In the genomic region with DNA sequence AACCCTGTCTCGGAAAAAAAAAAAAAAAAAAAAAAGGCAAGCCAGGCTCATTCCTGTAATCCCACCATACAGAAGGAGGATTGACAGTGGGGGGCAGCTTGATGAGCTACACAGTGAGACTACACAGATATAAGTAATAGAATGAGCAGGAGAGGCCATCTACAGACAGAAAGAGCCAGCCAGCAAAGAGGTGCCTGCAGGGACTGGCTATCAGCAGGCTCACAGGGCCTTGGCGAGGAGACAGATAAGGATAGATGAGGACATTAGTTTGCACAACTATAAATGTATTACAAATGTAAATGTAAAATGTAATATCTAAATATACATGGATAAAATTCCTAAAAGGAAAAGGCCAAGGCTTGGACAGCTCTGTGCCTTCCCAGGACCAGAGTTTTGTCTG, we compare ENCODE assay signal across 21 mouse cellular contexts. TPM values are rescaled to one million over a fixed set of nuclear protein-coding genes. Genes with fewer than 3 reads are reported as not detected.
A peak's percentile ranks its signal among the peaks of the same experiment; 100 is the strongest.
DNase-seq lines count a peak whose midpoint lies in the region; ATAC-seq and TF ChIP-seq lines count a peak whose summit lies in the region.
"Had no signal": no experiment of that assay in that cellular context is flagged by ENCODE, and none has a peak within 500 bp of the region (broad histone marks: within the 10 kb centered on the region; RNA-seq: fewer than 3 reads in every experiment).

No protein-coding gene starts in this region.

- H3K4me3 ChIP-seq in liver, embryonic 11.5 days (ENCODE audit: low read depth, low read length): no peak overlapping the region
- no peak overlapping the region for H3K4me3 ChIP-seq in liver, embryonic 15.5 days (replicated peaks)
- H3K4me3 ChIP-seq in lung, postnatal 0 days (ENCODE audit: low read depth, low read length): no peak overlapping the region
- no peak overlapping the region for H3K4me3 ChIP-seq in cerebellum, adult 2 months (replicated peaks; ENCODE audit: insufficient read depth, low read depth, low read length)
- H3K4me3 ChIP-seq: embryonic facial prominence, embryonic 13.5 days; forebrain, embryonic 10.5 days; heart, embryonic 10.5 days; heart, embryonic 15.5 days; hindbrain, embryonic 13.5 days had no signal

- H3K9ac ChIP-seq in liver, embryonic 11.5 days (ENCODE audit: low read depth, low read length): no peak overlapping the region
- no peak overlapping the region for H3K9ac ChIP-seq in liver, embryonic 15.5 days
- H3K9ac ChIP-seq in lung, postnatal 0 days (replicated peaks; ENCODE audit: low read depth): no peak overlapping the region
- H3K9ac ChIP-seq: embryonic facial prominence, embryonic 13.5 days; heart, embryonic 15.5 days; hindbrain, embryonic 13.5 days had no signal

- peak; percentile 80 for ATAC-seq in liver, embryonic 11.5 days (replicated peaks; ENCODE audit: low FRiP score)
- peak; percentile 64 for ATAC-seq in liver, embryonic 15.5 days (ENCODE audit: insufficient read depth)
- ATAC-seq in megakaryocyte-erythroid progenitor cell, adult 5-6 weeks (replicated peaks; ENCODE audit: low FRiP score, low TSS enrichment, poor library complexity, severe bottlenecking): peak; percentile 82
- ATAC-seq in lung, postnatal 0 days: no peak
- ATAC-seq: activated CD4-positive, CD25-positive, alpha-beta regulatory T cell, adult 4 months; forebrain, embryonic 14.5 days; hindbrain, postnatal 0 days; Patski had no signal

- no peak for TF ChIP-seq POLR2A in cerebellum, adult 2 months (IDR thresholded peaks at IDR 0.05; ENCODE audit: borderline replicate concordance, insufficient read depth, low read length)

- TF ChIP-seq EP300 in lung, postnatal 0 days (IDR thresholded peaks at IDR 0.05): no peak

- no peaks in the 10 kb centered on the region; the same call in 1 of the 2 replicates for H3K9me3 ChIP-seq in liver, embryonic 11.5 days (ENCODE audit: control insufficient read depth, low read length)
- peaks cover 7% of the 10 kb centered on the region; the same call in 1 of the 2 replicates for H3K9me3 ChIP-seq in liver, embryonic 15.5 days (replicated peaks)
- H3K9me3 ChIP-seq in lung, postnatal 0 days (ENCODE audit: low read length): no peaks in the 10 kb centered on the region
- H3K9me3 ChIP-seq: hindbrain, embryonic 13.5 days had no signal

- no peak for TF ChIP-seq CTCF in lung, postnatal 0 days (IDR thresholded peaks at IDR 0.05)
- no peak for TF ChIP-seq CTCF in cerebellum, adult 2 months (IDR thresholded peaks at IDR 0.05; ENCODE audit: borderline replicate concordance, insufficient read depth, low read depth, low read length)

- no peak overlapping the region for H3K4me2 ChIP-seq in liver, embryonic 11.5 days
- H3K4me2 ChIP-seq in liver, embryonic 15.5 days: no peak overlapping the region
- no peak overlapping the region for H3K4me2 ChIP-seq in lung, postnatal 0 days (replicated peaks; ENCODE audit: low read depth, low read length)
- H3K4me2 ChIP-seq: embryonic facial prominence, embryonic 13.5 days; heart, embryonic 15.5 days; hindbrain, embryonic 13.5 days had no signal

- H3K4me1 ChIP-seq in liver, embryonic 11.5 days (replicated peaks; ENCODE audit: control insufficient read depth, insufficient read depth, low read length): peaks cover 4% of the 10 kb centered on the region
- peaks cover 31% of the 10 kb centered on the region for H3K4me1 ChIP-seq in liver, embryonic 15.5 days (replicated peaks)
- no peaks in the 10 kb centered on the region for H3K4me1 ChIP-seq in lung, postnatal 0 days (ENCODE audit: insufficient read depth, low read depth, low read length)
- no peaks in the 10 kb centered on the region for H3K4me1 ChIP-seq in cerebellum, adult 2 months (ENCODE audit: control insufficient read depth, insufficient read depth, low read length)
- H3K4me1 ChIP-seq: embryonic facial prominence, embryonic 13.5 days; forebrain, embryonic 10.5 days; heart, embryonic 15.5 days; hindbrain, embryonic 13.5 days had no signal

- H3K27ac ChIP-seq in liver, embryonic 11.5 days (ENCODE audit: low read depth, low read length): no peak overlapping the region
- H3K27ac ChIP-seq in liver, embryonic 15.5 days (replicated peaks): peak overlapping the region; percentile 33; the same call in 1 of the 2 replicates
- H3K27ac ChIP-seq in lung, postnatal 0 days (ENCODE audit: low read length): no peak overlapping the region
- H3K27ac ChIP-seq in cerebellum, adult 2 months (ENCODE audit: insufficient read depth, low read length): no peak overlapping the region
- H3K27ac ChIP-seq: embryonic facial prominence, embryonic 13.5 days; forebrain, embryonic 10.5 days; heart, embryonic 10.5 days; heart, embryonic 15.5 days; hindbrain, embryonic 13.5 days; hindbrain, postnatal 0 days had no signal

- no peaks in the 10 kb centered on the region for H3K36me3 ChIP-seq in liver, embryonic 11.5 days (ENCODE audit: control insufficient read depth, insufficient read depth, low read length)
- H3K36me3 ChIP-seq in liver, embryonic 15.5 days (replicated peaks): no peaks in the 10 kb centered on the region
- H3K36me3 ChIP-seq in lung, postnatal 0 days (ENCODE audit: insufficient read depth, low read length): no peaks in the 10 kb centered on the region
- H3K36me3 ChIP-seq: embryonic facial prominence, embryonic 13.5 days; forebrain, embryonic 10.5 days; heart, embryonic 10.5 days; heart, embryonic 15.5 days; hindbrain, embryonic 13.5 days had no signal

- 48% methylated on average over 2 of the region's 2 CpGs for WGBS in liver, embryonic 11.5 days
- 34% methylated on average over 2 of the region's 2 CpGs for WGBS in liver, embryonic 15.5 days (ENCODE audit: insufficient replicate concordance)
- 80% methylated on average over 2 of the region's 2 CpGs for WGBS in lung, postnatal 0 days
- WGBS in cerebellum, adult 2 months: 89% methylated on average over 2 of the region's 2 CpGs

- DNase-seq in c-Kit-positive CD71-positive TER-119-positive erythroid progenitor cells, embryonic 14.5 days (ENCODE audit: low spot score): peak; percentile 44
- DNase-seq in liver, embryonic 11.5 days (ENCODE audit: low spot score): no peak
- no peak for DNase-seq in lung, postnatal 0 days (ENCODE audit: low spot score)
- DNase-seq in right cerebral cortex, adult 2 months (ENCODE audit: low spot score in 2 of 2): no peak
- DNase-seq in cerebellum, adult 2 months: no peak
- DNase-seq: adrenal gland, postnatal 14 days; cerebellum, adult 8-10 months; cerebellum, postnatal 14 days; gastrocnemius, postnatal 36 days; heart, postnatal 14 days had no signal

- no peaks in the 10 kb centered on the region for H3K27me3 ChIP-seq in liver, embryonic 11.5 days (replicated peaks; ENCODE audit: control insufficient read depth, insufficient read depth, low read length)
- H3K27me3 ChIP-seq in liver, embryonic 15.5 days: no peaks in the 10 kb centered on the region
- no peaks in the 10 kb centered on the region for H3K27me3 ChIP-seq in lung, postnatal 0 days (replicated peaks; ENCODE audit: insufficient read depth, low read length)
- no peaks in the 10 kb centered on the region for H3K27me3 ChIP-seq in cerebellum, adult 2 months (ENCODE audit: control insufficient read depth, insufficient read depth, low read length)
- H3K27me3 ChIP-seq: embryonic facial prominence, embryonic 13.5 days; heart, embryonic 15.5 days; hindbrain, embryonic 13.5 days; Patski had no signal

RNA-seq across cellular contexts. Expression of a gene that starts 21.0 kb away (rescaled TPM):
- 32.9 and 33.3 TPM in 2 replicates for polyA plus RNA-seq in liver, embryonic 11.5 days (2014; fragmentation: Nextera tagmentation; extraction: Ambion mirVana)
- polyA plus RNA-seq in liver, embryonic 15.5 days (2015; fragmentation: Nextera tagmentation; extraction: Ambion mirVana): 63.5 and 68.6 TPM in 2 replicates
- total RNA-seq in megakaryocyte-erythroid progenitor cell, adult 5-6 weeks (2014; fragmentation: Nextera tagmentation): 3.6 and 5.7 TPM in 2 replicates
- 2.2 and 3.6 TPM in 2 replicates for total RNA-seq in megakaryocyte-erythroid progenitor cell, adult 5-6 weeks (2017)
- 9.1 and 12.4 TPM in 2 replicates for polyA plus RNA-seq in lung, postnatal 0 days (2015; fragmentation: Nextera tagmentation; extraction: Ambion mirVana)
- polyA plus RNA-seq in cerebellum, adult 2 months (2012; rRNA removed): 53.3 and 54.8 TPM in 2 replicates

RNA-seq across cellular contexts. Expression of a gene that starts 39.3 kb away (rescaled TPM):
- polyA plus RNA-seq in liver, embryonic 11.5 days (2014; fragmentation: Nextera tagmentation; extraction: Ambion mirVana): 17.4 and 18.2 TPM in 2 replicates
- polyA plus RNA-seq in liver, embryonic 15.5 days (2015; fragmentation: Nextera tagmentation; extraction: Ambion mirVana): 4.6 and 5.1 TPM in 2 replicates
- total RNA-seq in megakaryocyte-erythroid progenitor cell, adult 5-6 weeks (2014; fragmentation: Nextera tagmentation): 56.7 and 73.4 TPM in 2 replicates
- 44.1 and 55.3 TPM in 2 replicates for total RNA-seq in megakaryocyte-erythroid progenitor cell, adult 5-6 weeks (2017)
- 6.7 and 9.5 TPM in 2 replicates for polyA plus RNA-seq in lung, postnatal 0 days (2015; fragmentation: Nextera tagmentation; extraction: Ambion mirVana)
- 15.8 and 16.7 TPM in 2 replicates for polyA plus RNA-seq in cerebellum, adult 2 months (2012; rRNA removed)
